Mouse (Mus musculus) T-helper 2 cell (primary cell): ENCODE measurements around the gene Cadm3.

ENCODE experiments used
- in situ Hi-C: fragments of 300-600 bp; cut with MboI, MseI; formaldehyde crosslinking; loops from one replicate; pipeline ENCODE4 v1.15.1; 2025; ENCODE audit warnings: high pct_unique_total_duplicates

Cadm3 gene

DNA sequence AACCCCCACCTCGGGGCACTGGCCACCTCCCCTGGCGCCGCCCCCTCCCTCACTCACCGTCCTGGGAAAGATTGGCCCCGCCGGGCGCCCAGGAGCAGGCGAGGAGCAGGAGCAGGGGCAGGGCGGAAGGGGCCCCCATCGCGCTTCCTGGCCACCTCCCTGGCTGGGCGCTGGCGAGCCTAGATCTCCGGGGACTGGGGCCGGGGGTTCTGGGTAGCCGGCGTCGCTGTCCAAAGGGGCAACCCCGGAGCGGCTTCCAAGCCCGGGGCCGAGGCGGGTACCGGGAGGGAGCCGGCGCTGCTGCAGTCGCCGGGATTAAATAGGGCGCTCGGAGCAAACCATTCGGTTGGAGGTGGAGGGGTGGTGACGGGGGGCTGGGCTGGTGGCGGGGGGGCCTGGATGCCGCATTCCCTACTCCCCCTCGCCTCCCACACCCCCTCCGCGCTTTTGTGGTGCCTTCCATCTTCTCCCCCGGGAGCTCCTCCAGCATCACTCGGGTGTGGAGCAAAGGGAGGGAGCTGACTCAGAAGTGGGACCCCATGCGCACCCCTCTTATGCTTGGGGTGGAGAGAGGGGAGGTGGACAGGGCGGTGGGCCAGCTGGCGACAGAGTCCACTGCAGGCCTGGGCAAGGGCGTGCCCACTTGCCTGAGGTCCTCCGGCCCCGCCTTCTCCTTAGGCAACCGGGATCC is at the start of gene Cadm3:
Gene Cadm3 (minus strand): TSS at position 340 of the 691 bp plus-strand sequence.
- in situ Hi-C loops: no loop called here

- in situ Hi-C loops: loop anchor here (10.0 kb wide), 1 partner anchor 1650 kb away; the partner anchor contains the start of gene Slamf1
Observed at GRCm38 (mm10) chr1:173414631-173415030, 47.1 kb upstream of the Cadm3 start.

- in situ Hi-C loops: loop anchor here (10.0 kb wide), 1 partner anchor 1647 kb away; the partner anchor contains the start of gene Slamf1
Observed at GRCm38 (mm10) chr1:173411863-173412262, 44.4 kb upstream of the Cadm3 start.

- in situ Hi-C loops: no loop called here
Observed at GRCm38 (mm10) chr1:173409066-173409465, 41.6 kb upstream of the Cadm3 start.

DNA sequence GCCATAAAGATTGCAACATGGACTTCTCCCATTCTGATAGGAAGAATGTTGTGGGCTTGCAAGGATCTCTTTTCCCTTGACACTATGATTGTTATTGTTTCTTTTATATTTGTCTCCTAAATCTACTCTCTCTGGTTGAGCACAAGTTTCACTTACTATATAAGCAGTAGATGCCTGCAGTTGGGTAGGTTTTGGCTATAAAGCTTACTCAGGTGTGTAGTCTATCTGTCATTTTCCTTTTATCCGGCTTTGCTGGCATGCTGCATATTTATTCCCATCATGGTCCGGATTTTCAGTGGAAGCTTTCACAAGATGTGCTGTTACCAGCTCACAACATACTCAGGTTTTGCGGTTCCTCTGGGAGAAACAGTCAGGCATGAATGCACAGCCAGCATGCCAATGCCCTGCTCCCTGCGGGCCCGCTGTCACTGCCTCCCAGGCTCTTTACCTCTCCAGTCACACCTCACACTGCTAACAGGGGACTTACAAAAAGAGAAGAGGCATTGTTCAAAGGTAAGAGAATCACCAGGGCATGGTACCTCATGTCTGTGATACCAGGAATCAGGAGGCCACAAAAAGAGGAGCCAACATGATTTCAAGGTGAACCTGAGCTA is 37.3 kb upstream of the Cadm3 start:
- in situ Hi-C loops: no loop called here

GRCm38 (mm10) chr1:173398323-173398970 is 31.0 kb upstream of the Cadm3 start:
- in situ Hi-C loops: loop anchor here (25.0 kb wide), 1 partner anchor 986 kb away; no protein-coding TSS in a partner anchor

- in situ Hi-C loops: loop anchor here (5.0 to 25.0 kb wide), 2 partner anchors 54 to 979 kb away; no protein-coding TSS in a partner anchor
Observed at GRCm38 (mm10) chr1:173391754-173392153, 24.3 kb upstream of the Cadm3 start.

DNA sequence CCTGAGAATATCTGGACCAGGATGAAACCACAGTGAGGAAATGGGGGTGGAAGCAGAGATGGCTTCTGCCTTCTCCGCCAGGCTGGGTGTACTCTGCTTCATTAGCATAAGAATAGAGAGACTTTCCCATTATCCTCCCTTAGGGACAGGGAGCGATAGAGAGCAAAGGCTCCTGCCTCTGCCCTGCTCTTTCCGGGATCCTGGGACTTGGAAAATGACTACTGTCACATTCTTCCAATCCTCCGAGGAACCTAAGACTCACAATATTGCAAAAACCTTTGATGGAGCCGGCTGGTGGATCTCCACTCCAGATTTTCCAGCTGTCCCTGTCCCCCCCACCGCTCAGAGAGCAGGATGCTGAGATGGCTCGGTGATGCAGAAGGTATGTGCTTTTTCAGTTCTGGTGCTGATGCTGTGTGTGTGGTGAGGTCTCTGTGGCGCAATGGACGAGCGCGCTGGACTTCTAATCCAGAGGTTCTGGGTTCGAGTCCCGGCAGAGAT is 22.5 kb upstream of the Cadm3 start:
- in situ Hi-C loops: loop anchor here (5.0 to 25.0 kb wide), 2 partner anchors 53 to 978 kb away; no protein-coding TSS in a partner anchor

DNA sequence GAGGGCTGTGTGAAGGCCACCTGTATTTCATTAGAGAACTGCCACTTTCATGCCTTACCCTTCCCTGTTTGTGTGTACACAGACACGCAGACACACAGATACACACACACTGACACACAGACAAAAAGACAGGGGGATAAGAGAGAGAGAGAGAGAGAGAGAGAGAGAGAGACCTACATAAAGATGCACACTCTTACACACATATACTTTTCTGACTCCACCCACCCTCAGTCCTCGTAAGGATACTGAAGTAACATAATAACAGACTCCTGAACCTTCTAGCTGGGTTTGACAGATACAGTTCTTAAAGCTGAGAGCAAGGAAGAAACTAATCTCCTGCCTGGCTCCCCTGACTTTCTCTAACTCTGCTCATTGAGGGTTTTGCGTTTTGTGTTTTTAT is 21.9 kb upstream of the Cadm3 start:
- in situ Hi-C loops: loop anchor here (25.0 kb wide), 1 partner anchor 977 kb away; no protein-coding TSS in a partner anchor

DNA sequence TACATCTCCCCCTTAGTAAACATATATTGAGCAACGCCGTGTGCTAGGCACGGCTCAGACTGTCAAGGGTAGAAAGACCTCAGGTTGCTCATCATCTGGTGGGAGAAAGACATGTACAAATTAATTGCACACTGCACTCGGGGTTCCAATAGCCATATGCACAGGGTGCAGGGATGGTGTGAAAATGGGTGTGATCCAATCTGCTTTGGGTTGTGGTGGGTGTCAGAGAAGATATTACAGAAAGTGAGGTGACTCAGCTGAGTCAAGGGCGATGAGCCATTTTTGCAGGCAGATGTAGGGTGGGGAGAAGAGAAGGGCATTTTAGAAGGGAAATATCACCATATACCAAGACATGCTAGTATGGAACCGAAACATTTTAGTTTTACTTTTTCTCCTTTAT is 13.9 kb upstream of the Cadm3 start:
- in situ Hi-C loops: loop anchor here (25.0 kb wide), 1 partner anchor 969 kb away; no protein-coding TSS in a partner anchor

- in situ Hi-C loops: loop anchor here (25.0 kb wide), 1 partner anchor 965 kb away; no protein-coding TSS in a partner anchor
Observed at GRCm38 (mm10) chr1:173377380-173378112, 10.1 kb upstream of the Cadm3 start.

DNA sequence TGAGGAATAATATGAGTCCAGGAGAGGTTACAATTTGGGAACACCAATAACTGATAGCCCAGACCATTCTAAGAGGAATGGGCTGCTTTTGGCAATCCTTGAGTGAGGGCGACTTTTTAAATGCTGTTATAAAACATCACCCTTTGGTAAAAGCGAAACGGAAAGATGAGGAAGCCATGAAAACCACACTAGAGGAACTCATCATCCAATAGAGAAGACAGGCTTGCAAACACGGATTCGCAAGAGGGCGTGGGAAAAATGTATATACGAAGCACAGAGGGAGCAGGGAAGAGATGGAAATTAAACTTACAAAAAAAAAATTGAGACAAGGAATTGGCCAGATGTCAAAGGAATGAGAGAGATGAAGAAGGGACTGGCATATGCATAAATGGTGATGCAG is 6.5 kb upstream of the Cadm3 start:
- in situ Hi-C loops: no loop called here

DNA sequence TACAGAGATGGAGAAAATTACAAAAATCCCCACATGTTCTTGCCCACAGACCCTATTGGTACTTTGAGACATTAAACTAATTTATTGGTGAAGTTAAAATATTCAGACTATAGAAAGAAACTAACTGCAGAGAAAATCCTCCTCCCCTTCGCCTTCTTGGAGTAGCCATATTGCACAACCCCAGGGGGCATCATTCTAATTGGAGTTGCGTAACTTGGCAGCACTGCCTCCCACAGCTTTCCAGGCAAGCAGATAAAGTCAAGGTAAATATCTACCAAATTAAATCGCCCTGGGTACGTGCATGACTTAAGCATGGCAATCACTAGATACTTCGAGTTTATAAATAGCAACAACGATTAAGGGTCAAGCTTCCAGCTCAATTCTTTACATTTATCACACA is 4.1 kb upstream of the Cadm3 start:
- in situ Hi-C loops: no loop called here

GRCm38 (mm10) chr1:173370456-173370855 is 3.0 kb upstream of the Cadm3 start:
- in situ Hi-C loops: no loop called here

DNA sequence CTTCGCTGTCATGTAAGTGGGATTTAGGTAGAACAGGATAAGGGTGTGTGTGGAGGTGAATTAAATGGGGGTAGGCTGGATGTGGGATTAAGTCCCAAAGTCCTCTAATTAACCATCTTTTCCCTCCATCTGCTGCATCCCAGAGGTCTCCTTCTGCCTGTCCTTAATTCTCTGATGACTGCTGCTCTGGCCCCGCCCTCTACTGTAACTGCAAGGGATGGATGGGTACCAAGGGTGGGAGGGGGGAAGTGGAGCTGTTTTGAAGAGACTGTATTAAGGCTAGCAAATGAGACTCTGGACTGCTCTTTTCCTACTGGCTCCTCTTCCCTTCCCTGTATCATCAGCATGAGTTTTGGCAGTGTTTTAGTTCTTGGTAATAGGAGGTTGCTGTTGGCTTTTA is 2.1 kb upstream of the Cadm3 start:
- in situ Hi-C loops: no loop called here

GRCm38 (mm10) chr1:173366701-173367355 is 667 bp downstream of the Cadm3 start:
- in situ Hi-C loops: no loop called here

DNA sequence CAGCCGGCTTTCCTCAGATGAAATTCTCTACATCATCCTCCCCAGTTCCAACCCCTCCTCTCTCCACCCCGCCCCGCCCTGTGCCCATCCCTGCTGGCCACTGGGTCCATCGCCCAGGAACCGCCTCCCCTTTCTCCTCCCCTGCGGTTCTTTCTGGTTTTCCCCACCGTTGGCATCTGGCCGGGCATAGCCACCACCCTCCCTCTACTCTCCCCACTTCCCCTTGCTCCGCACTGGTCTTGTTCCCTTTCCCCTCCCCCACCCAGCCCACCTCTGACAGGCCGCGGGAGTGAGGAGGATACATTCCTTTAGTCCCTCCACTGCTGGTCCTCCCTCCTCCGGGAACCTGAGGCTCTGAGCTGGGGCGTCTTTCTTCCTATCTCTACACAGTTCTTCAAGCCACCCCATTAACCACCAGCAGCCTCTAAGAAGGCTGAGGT is 1.5 kb downstream of the Cadm3 start:
- in situ Hi-C loops: no loop called here

DNA sequence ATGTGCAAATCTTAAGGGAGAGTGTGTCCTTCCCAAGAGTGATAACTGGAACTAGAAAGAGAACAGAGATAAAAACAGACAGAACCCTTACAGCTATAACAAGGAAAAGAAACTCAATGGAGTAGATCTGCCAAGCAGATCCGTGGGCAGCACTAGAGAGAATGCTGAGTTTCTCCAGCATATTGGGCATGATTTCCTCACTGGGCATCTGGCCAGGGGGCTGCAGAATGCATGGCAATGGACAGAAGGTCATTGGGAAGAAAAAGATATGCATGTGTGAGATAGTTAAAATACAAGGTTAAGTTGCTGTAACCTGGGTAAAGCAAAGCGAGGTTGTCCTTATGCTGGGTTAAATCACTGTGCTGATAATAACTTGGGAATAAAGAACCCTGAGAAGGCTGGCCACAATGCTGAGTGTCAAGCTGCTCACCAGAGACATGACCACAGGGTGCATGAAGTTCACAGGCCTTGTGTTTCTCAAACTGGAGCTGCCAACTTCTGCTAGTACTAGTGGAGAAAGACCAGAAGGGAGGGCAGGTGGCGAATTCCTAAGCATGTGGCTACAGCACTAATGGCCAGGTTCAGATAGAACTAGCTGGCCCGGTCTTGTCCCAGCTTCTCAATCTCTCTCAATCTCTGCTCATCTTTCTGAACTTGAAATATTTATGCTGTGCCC is 3.2 kb downstream of the Cadm3 start:
- in situ Hi-C loops: no loop called here

- in situ Hi-C loops: no loop called here
Observed at GRCm38 (mm10) chr1:173363436-173363835, 4.1 kb downstream of the Cadm3 start.

DNA sequence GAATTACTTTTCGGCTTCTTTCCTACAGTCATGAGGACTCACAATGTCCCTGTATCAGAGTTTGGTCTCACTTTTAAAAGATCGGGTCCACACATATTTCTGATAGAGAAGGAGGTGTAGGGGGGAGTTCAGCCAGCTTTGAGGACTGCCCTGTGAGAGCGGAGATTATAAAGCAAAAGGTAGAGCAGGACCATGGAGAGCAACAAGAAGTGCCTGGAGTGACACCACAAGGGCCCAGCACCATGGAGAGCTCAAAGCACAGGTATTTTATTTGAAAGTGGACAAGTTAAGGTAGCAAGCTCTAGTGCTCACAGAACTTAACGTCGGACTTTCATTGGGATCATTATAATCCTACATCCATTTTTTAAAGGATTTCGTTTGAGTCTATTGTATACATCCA is 5.8 kb downstream of the Cadm3 start:
- in situ Hi-C loops: no loop called here
